Mouse (Mus musculus) heart, postnatal 4 days (tissue): ENCODE measurements around the gene Gss. TPM values are rescaled to one million over a fixed set of nuclear protein-coding genes. Genes with fewer than 3 reads are reported as not detected.

Experiments used
- DNase-seq: peaks from one replicate; pipeline ENCODE4 v3.0.0; 2021
- total RNA-seq, 2 experiments: library from RNA; stranded (reverse); gene quantifications; 2 replicates each; pipeline ENCODE4 v1.2.3; 2021

Gss gene
- 10 to 100 TPM; 17.3 to 18.2 TPM for total RNA-seq

- peak; percentile 100 for DNase-seq
Measured at GRCm38 (mm10) chr2:155592137-155592853, at the start of gene Gss. Gene Gss, minus strand, starts transcription at chr2:155592810.

GRCm38 (mm10) chr2:155641540-155642472 is 49.2 kb upstream of the Gss start:
- DNase-seq = no peak

- DNase-seq = no peak
Measured at GRCm38 (mm10) chr2:155640656-155641055, 48.0 kb upstream of the Gss start.

- DNase-seq = no peak
Measured at GRCm38 (mm10) chr2:155637411-155637810, 44.8 kb upstream of the Gss start.

- DNase-seq = no peak
Measured at GRCm38 (mm10) chr2:155636881-155637280, 44.3 kb upstream of the Gss start.

- no peak for DNase-seq
Measured at GRCm38 (mm10) chr2:155635961-155636360, 43.4 kb upstream of the Gss start.

- no peak for DNase-seq
Measured at GRCm38 (mm10) chr2:155634562-155634961, 42.0 kb upstream of the Gss start.

- no peak for DNase-seq
Measured at GRCm38 (mm10) chr2:155633731-155634130, 41.1 kb upstream of the Gss start.

GRCm38 (mm10) chr2:155633121-155633520 is 40.5 kb upstream of the Gss start:
- DNase-seq = no peak

GRCm38 (mm10) chr2:155632138-155632936 is 39.7 kb upstream of the Gss start:
- no peak for DNase-seq

GRCm38 (mm10) chr2:155630590-155631416 is 38.2 kb upstream of the Gss start:
- DNase-seq = peak; percentile 38

GRCm38 (mm10) chr2:155630153-155630552 is 37.5 kb upstream of the Gss start:
- DNase-seq = no peak

GRCm38 (mm10) chr2:155629231-155629661 is 36.6 kb upstream of the Gss start:
- DNase-seq = peak; percentile 43

GRCm38 (mm10) chr2:155628519-155628918 is 35.9 kb upstream of the Gss start:
- DNase-seq = no peak

- DNase-seq = no peak
Measured at GRCm38 (mm10) chr2:155628112-155628511, 35.5 kb upstream of the Gss start.

- DNase-seq = peak; percentile 86
Measured at GRCm38 (mm10) chr2:155627030-155627738, 34.6 kb upstream of the Gss start.

- no peak for DNase-seq
Measured at GRCm38 (mm10) chr2:155626277-155626676, 33.7 kb upstream of the Gss start.

GRCm38 (mm10) chr2:155624730-155625129 is 32.1 kb upstream of the Gss start:
- DNase-seq = peak; percentile 51

GRCm38 (mm10) chr2:155623996-155624395 is 31.4 kb upstream of the Gss start:
- DNase-seq = no peak

- no peak for DNase-seq
Measured at GRCm38 (mm10) chr2:155622606-155623005, 30.0 kb upstream of the Gss start.

GRCm38 (mm10) chr2:155619817-155620216 is 27.2 kb upstream of the Gss start:
- DNase-seq = peak; percentile 95
